Mouse (Mus musculus): ENCODE measurements at regions not wholly inside any gene's neighbourhood (a gene's known extent, or its start where the extent isn't known, plus 50 kb on each side); places are given as distances from the start of the nearest gene placed in this dataset.

DNA sequence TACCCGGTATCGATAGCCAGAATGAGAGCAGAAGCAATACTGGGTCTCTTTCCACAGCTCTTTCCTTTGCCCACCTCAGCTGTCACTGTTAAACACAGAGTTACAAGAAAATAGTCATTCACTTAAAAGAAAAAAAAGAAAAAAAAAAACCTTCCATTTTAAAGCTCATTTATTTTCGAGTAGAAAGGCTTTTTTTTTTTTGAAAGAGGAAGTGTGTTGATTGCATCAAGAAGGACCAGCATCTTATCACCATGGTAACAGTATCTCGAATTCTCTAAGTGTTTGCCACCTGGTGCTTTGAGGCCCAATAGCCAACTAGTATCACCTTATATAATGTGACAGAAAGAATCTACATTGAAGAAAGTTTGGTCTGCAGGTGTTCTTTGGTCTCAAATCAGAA is 245.5 kb upstream of the Ccdc54 start:
- TF ChIP-seq CTCF (IDR thresholded peaks at IDR 0.05) (no peak), EP300 (IDR thresholded peaks at IDR 0.05) (no peak)
